Mouse (Mus musculus) kidney, postnatal 36 days (tissue): Measurements from ENCODE around the gene Klhl8.
A peak's percentile ranks its signal among the peaks of the same experiment; 100 is the strongest.

Experiments used
- DNase-seq, 2 experiments: peaks; one replicate each; pipeline ENCODE4 v3.0.0; 2021 to 2022; ENCODE audit warnings: mixed read lengths in 2 of 2

The Klhl8 gene

DNA sequence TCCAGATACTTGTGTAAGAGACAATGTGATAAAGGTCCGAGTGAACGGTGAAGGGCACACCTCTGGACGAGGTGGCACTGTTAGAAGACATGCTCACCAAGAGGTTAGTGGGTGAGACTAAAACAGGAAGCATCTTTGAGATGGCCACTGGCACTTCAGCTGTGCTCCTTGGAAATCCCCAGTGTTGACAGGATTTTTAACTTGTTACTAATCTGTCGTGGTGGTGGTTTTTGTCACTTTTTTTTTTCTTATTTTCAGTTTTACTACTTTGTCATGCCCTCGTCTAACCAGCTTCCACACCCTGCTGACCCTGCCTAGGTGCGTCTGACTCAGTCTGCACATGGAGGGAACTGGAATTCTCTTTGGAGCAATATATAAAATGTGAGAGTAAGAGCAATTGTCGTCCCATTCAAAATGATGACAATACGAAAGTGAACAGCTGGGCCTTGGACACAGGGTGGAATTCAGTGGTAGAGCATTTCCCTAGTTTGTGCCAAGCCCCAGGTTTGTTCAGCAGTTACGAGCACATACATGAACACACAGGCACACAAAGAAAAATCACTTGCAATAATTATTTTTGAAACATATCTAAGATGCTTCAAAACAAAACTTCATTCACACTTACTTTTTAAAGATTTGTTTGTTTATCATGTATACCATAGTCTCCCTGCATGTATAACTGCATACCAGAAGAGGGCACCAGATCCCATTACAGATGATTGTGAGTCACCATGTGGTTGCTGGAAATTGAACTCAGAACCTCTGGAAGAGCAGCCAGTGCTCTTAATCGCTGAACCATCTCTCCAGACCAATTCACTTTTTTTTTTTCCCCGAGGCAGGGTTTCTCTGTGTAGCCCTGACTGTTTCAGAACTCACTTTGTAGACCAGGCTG, 3.5 kb upstream of the Klhl8 start:
- DNase-seq: peak in 1 of 2 experiments; percentile 14

- no peak for DNase-seq
These were observed 2.1 kb upstream of the Klhl8 start for GRCm38 (mm10) chr5:103913150-103913549.

GRCm38 (mm10) chr5:103911555-103911954, 496 bp upstream of the Klhl8 start:
- DNase-seq: no peak

- DNase-seq: no peak
These were observed 903 bp downstream of the Klhl8 start for GRCm38 (mm10) chr5:103910156-103910555.

DNA sequence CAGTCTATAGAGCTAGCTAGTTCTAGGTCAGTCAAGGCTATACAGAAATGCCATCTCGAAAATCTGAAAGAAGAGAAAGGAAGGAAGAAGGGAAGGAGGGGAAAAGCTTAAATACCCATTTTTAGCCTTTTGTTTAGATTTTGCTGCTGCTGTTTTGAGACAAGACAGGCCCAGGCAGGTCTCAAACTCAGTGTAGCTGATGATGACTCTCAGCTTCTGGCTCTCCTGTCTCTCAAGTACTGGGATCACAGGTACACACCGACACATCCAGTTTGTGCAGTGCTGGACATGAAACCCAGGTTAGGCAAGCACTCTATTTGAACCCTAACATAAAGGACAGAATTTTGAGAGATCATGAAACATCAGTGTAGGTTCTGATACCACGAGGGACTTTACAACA, 1.6 kb downstream of the Klhl8 start:
- no peak for DNase-seq

GRCm38 (mm10) chr5:103908851-103909250, 2.2 kb downstream of the Klhl8 start:
- DNase-seq: no peak

DNA sequence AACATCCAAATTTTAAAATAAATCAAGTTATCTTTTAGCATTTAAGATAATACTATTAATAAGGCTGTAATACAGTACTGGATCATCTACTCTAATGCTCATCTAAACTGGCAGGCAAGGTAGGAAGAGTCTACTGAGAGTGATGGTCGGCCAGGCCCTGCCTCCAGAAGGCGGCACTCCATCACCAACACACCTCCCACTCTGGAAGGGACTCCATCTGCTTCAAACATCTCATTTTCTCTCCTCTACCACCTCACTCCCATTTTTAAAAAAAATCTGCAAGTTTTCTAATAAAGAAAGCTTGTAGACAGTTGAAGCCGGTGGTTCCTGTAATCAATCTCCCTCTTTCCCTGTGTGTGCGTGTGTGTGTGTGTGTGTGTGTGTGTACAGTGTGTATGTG, 3.2 kb downstream of the Klhl8 start:
- no peak for DNase-seq

- DNase-seq: no peak
These were observed 4.9 kb downstream of the Klhl8 start for GRCm38 (mm10) chr5:103906173-103906572.

GRCm38 (mm10) chr5:103898310-103898709, 12.7 kb downstream of the Klhl8 start:
- no peak for DNase-seq

- no peak for DNase-seq
These were observed 21.3 kb downstream of the Klhl8 start for GRCm38 (mm10) chr5:103889766-103890165.

GRCm38 (mm10) chr5:103863759-103864158, 47.3 kb downstream of the Klhl8 start:
- DNase-seq: no peak

DNA sequence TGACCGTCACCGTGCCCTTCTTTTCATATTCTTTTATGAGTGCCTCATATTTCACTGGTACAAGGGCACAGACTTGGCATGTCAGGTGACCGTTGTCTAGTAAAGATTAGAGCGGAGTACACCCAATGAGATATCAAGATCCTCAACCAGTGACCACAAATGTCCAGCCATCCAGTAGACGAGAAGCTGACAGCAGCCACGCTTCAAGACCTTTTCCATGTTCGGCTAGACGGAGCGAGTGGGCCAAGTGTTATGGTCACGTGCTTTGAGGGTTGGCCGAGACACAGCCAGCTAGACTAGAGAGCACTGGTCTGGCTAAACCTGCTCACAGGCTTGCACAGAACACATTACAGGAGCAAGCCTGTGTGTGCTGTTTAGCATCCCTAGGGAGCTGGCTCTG, 50.4 kb downstream of the Klhl8 start:
- DNase-seq: no peak

DNA sequence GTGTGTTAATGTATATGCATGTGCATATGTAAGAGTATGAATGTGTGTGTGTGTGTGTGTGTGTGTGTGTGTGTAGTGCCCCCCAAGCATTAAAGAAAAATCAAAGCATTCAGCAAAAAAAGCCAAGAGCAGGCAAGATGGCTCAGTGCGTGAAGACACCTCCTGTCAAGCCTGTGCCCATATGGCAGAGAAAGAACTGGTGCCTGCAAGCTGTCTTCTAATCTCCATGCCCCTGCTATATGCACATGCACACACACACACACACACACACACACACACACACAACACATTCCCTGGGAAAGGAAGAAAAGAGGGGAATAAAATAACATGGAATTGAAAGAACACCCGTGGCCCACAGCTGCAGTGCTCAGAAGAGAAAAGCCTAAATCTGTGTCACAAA, 53.9 kb downstream of the Klhl8 start:
- DNase-seq: no peak

GRCm38 (mm10) chr5:103856286-103857009, 54.6 kb downstream of the Klhl8 start:
- DNase-seq: peak; percentile 62 to 67

GRCm38 (mm10) chr5:103855483-103856211, 55.4 kb downstream of the Klhl8 start:
- DNase-seq: no peak

DNA sequence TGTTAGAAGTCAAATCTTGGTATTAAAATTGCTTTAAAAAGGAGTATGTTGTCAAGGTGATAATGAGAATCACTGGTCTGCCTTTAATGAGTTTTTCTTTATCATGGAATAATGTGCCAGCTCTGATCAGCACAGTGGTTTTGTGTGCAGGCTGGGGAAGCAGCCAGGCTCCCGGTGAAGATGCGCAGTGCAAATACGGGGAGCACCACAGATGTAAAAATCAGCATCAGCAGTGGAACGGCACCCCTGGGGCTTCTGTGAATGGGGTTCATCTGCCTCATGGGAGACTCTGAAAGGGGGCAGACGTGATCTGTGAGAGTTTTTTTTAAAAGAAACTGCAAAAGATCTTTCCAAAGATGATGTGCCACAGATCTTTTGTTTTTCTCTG, 56.3 kb downstream of the Klhl8 start:
- no peak for DNase-seq

DNA sequence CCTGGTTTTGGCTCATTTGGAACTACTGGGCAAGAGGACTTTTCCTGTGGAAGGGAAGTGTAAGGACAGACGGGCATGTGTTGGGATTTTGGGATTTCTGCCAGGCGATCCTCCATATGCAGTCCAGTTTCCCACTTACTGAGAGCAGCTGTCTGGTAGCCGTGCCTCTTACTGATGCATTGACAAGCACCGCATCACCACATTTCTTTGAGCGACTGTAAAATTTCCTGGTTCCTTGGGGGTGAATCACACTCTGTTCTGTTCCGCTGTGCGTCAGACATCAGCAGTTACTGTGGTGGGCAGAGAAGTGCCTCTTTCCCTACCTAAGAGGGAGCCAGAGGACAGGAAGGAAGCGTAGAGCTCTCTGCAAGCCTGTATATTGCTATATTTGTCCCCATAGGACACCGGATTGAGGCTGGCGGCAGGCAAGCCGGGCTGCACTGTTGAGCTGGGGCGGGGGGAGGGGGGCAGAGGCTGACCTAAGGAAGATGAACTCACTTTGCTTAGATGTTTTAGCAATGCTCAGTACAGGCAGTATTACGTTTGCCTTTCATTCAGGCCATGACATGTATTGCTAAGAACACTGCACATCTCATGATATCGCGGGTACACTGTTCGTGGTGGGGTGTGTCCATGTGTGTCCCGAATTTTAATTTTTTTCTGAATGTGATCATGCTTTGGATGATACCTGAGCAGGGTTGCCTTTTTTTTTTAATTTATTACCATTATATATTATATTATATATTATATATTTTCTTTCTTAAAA, 56.8 kb downstream of the Klhl8 start:
- DNase-seq: no peak

GRCm38 (mm10) chr5:103852756-103853549, 58.1 kb downstream of the Klhl8 start:
- DNase-seq: no peak

- DNase-seq: peak; percentile 79 to 89
These were observed 62.5 kb downstream of the Klhl8 start for GRCm38 (mm10) chr5:103848546-103848945.

- DNase-seq: peak; percentile 39 to 45
These were observed 64.5 kb downstream of the Klhl8 start for GRCm38 (mm10) chr5:103846609-103847008.

DNA sequence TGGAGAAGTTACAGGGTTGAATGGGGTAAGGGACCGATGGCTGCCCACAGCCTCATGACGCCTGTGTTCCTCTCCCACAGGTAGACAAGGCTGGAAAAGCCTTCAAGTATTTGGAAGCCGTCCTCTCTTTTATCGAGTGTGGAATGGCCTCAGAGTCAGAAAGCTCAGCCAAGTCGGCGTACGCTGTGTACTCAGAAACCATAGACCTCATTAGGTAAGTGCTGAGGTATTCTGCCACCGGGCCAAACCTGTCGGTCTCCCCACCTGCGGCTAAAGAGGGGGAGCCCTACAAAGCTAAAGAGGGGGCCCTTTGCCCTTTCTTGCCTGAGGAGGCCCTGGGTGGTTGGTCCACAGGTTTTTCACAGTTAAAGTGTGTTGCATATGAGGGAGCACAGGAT, 64.9 kb downstream of the Klhl8 start:
- peak; percentile 39 to 45 for DNase-seq
